Mouse (Mus musculus): Measurements from ENCODE around the gene Ap1ar. TPM values are rescaled to one million over a fixed set of nuclear protein-coding genes. Genes with fewer than 3 reads are reported as not detected.
"Not testable (repeated sequence)": the region's sequence is repeated elsewhere in the genome, so short reads cannot be mapped to it uniquely, and the experiment has no call there.

Gene Ap1ar
- polyA plus RNA-seq, 1 experiment from 2014 or later, result 19.1 TPM

DNA sequence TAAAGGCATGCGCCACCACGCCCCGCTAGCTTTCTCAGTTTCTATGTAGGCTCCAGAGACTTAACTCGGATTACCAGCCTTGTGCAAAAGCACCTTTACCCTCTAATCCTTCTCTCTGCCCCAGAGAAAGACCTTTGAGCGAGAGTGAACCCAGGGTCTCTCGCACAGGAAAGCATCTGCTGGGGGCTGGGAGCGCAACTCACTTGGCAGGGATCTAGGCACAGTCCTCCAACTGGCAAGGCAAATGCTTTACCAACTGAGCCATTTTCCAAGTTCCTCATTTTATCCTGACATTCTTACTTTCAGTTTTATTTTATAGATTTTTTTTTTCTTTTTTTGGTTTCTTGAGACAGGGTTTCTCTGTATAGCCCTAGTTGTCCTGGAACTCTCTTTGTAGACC, 44.3 kb downstream of the Ap1ar start:
- no peak overlapping the region for H3K9ac ChIP-seq

DNA sequence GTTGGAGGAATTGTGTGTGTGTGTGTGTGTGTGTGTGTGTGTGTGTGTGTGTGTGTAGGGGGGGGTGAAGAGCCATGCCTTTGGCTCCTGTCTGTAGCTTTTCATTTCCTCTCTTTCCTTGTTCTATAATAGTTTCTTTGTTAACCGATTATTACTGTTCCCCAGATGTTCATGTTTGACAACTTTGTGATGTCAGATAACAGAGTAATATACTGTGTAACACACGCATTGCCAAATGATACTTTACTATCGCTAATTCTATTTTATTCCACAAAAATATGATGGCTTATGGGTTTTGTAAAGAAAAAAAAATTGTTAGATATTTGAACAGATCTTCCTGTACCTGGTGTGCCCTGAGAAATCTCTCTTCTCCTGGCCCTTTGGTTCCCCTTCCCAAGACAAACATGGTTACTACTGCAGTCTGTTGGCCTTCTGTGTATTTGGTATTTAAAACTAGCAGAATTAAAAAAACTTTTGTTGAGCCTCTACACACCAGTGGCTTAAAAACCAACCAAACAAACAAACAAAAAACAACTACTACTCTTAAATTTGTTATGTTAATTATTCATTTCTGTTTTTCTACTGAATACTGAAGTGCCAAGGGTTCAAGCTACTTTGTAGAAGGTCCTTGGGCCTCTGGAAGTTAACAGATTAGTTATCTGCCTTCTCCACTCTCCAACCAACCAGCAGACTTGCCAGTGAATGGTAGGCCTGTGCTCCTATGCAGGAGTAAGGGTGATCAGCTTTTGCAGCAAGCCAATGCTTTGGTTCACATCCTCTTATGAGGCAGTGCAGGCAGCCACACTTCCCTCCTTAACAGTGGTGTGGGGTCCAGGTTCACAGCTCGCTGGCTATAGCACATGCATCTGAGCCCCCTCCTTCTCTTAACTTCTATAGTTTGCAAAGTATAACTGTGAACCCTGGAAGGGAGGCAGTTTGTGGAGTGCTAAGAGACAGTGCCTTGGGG, 45.4 kb downstream of the Ap1ar start:
- H3K36me3 ChIP-seq (replicated peaks), result peaks cover 27% of the 10 kb centered on the region
- peak overlapping the region; percentile 80; the same call in 1 of the 2 replicates for H3K9ac ChIP-seq
- H3K9me3 ChIP-seq (replicated peaks), result no peaks in the 10 kb centered on the region
- H3K4me1 ChIP-seq (replicated peaks), result peaks cover 35% of the 10 kb centered on the region
- ATAC-seq (ENCODE audit: insufficient read depth), result peak; percentile 90
- H3K4me2 ChIP-seq, result peak overlapping the region; percentile 85
- H3K4me3 ChIP-seq (replicated peaks), result peak overlapping the region; percentile 74
- H3K27me3 ChIP-seq, result no peaks in the 10 kb centered on the region
- peak overlapping the region; percentile 88 for H3K27ac ChIP-seq (replicated peaks)
- 14% methylated on average over 4 of the region's 4 CpGs for WGBS (ENCODE audit: insufficient replicate concordance)

More for the DNA sequence above, 44.3 kb downstream of the Ap1ar start:
- H3K27ac ChIP-seq (replicated peaks), result peak overlapping the region; percentile 88; the same call in 1 of the 2 replicates
- H3K27me3 ChIP-seq, result no peaks in the 10 kb centered on the region
- H3K9me3 ChIP-seq (replicated peaks), result no peaks in the 10 kb centered on the region
- H3K4me2 ChIP-seq, result peak overlapping the region; percentile 85
- no peak for ATAC-seq (ENCODE audit: insufficient read depth)
- peak overlapping the region; percentile 19; the same call in 1 of the 2 replicates for H3K4me3 ChIP-seq (replicated peaks)
- H3K4me1 ChIP-seq (replicated peaks), result peaks cover 35% of the 10 kb centered on the region
- 76% methylated on average over 7 of the region's 7 CpGs for WGBS (ENCODE audit: insufficient replicate concordance)
- H3K36me3 ChIP-seq (replicated peaks), result peaks cover 35% of the 10 kb centered on the region

DNA sequence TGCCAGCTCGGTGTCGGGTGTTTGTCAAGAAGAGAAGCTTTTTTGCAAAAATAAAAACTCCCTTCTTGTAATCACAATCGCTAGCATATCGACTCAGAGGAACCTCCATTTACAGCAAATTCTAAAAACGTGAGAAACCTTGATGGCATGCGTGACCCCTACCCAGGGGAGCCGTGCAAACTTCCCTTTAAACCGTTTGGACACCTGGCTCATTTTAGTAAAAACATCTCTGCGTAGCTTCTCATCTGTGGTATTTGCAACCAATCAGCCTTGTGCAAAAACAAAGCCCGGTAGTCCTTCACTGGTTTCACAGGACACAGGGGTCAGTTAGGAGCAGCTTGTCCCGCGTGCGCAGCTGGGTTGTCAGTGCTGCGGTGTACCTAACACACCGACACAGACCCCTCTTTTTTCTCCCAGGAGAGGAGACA, 46.3 kb downstream of the Ap1ar start:
- Histone ChIP-seq H3K27ac (replicated peaks) (peak overlapping the region; percentile 88), H3K27me3 (no peaks in the 10 kb centered on the region), H3K4me3 (replicated peaks) (peak overlapping the region; percentile 74), H3K9ac (peak overlapping the region; percentile 80), H3K4me2 (peak overlapping the region; percentile 85), H3K36me3 (replicated peaks) (peaks cover 19% of the 10 kb centered on the region), H3K4me1 (replicated peaks) (peaks cover 35% of the 10 kb centered on the region), H3K9me3 (replicated peaks) (no peaks in the 10 kb centered on the region)
- ATAC-seq (ENCODE audit: insufficient read depth), result no peak
- under 1% methylated on average over 15 of the region's 15 CpGs for WGBS (ENCODE audit: insufficient replicate concordance)

DNA sequence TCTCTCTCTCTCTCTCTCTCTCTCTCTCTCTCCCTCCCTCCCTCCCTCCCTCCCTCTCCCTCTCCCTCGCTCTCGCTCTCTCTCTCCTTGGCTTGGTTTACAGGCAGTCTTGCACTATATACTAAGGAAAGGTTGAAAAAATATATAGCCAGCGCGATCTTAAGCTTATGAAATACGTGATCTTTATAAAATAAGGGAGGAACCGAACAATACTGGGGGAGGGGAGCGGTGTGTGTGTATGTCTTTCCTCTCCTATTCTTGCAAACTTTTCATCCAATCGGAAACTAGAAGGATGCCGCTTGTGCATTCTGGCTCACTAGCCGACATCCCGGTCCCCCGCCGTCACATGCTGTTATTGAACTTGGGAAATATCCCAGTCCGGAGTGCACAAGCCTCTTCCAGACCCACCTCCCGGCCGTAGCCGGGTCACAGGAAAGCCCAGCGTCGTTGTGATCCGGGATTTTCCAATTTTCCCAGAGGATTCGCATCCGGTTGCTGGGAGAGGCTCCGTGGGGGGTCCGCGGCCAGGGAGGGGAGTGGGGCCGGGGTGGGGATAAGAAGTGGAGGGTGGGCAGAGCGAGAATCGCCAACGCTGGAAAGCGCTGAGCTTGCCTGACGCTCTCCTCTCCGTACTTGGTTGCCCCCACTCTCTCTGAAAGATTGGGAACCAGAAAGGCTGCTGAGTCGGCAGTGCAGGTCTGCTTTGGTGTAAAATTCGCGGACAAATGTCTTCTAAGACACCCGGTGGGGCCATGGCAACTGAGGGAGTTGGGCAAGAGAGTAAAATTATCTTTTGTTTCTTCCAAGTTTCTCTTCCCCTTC, 46.9 kb downstream of the Ap1ar start:
- H3K4me2 ChIP-seq, result peak overlapping the region; percentile 85
- under 1% methylated on average over 35 of the region's 36 CpGs for WGBS (ENCODE audit: insufficient replicate concordance)
- H3K27ac ChIP-seq (replicated peaks), result peak overlapping the region; percentile 88
- peak overlapping the region; percentile 80 for H3K9ac ChIP-seq
- peaks cover 14% of the 10 kb centered on the region for H3K36me3 ChIP-seq (replicated peaks)
- peak overlapping the region; percentile 74 for H3K4me3 ChIP-seq (replicated peaks)
- H3K4me1 ChIP-seq (replicated peaks), result peaks cover 35% of the 10 kb centered on the region
- peak; percentile 29 for ATAC-seq (ENCODE audit: insufficient read depth)
- H3K9me3 ChIP-seq (replicated peaks), result no peaks in the 10 kb centered on the region
- H3K27me3 ChIP-seq, result no peaks in the 10 kb centered on the region

DNA sequence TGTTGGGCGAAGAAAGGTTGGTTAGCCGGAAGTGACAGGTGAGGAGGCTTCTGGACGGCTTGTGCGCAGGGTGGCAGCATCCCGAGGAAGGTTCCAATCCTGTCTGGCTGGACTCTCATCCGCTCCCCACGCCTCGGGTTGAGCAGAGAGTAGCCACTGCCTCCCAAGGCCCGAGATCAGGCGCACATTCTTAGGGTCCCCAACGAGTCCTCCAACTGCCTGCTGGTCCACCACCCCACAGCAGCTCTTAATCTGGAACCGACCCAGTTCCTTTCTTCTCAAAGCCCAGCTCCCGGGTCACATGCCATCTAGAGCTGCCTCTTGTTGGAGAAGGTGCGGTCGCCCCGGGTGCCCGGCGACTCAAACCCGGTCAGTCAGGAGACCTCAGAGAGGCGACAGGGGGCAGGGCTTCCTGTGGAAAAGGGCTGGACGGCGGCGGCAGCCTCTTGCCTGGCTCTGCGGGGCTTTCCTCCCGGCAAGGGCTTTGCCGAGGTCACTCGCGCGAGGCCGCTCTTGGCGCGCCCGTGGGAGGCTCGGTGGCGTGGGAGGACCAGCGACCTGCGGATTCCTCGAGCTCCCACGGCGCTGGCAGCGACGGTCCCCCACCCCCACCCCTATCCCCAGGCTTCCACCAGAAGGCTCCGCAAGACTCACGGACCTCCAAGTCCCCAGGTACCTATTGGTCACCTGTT, 47.7 kb downstream of the Ap1ar start, which contains the start of gene Tifa:
Gene Tifa (plus strand): TSS at position 306 of the 692 bp plus-strand sequence.
- Histone ChIP-seq H3K27me3 (no peaks in the 10 kb centered on the region), H3K4me1 (replicated peaks) (peaks cover 35% of the 10 kb centered on the region), H3K4me3 (replicated peaks) (peak within 1 kb of the TSS; percentile 74), H3K36me3 (replicated peaks) (peaks cover 9% of the 10 kb centered on the region; the same call in 1 of the 2 replicates), H3K9me3 (replicated peaks) (no peaks in the 10 kb centered on the region), H3K4me2 (peak within 1 kb of the TSS; percentile 85), H3K9ac (peak within 1 kb of the TSS; percentile 80), H3K27ac (replicated peaks) (peak within 1 kb of the TSS; percentile 88)
- WGBS (ENCODE audit: insufficient replicate concordance), result 2% methylated on average over 44 of the region's 44 CpGs
- ATAC-seq (ENCODE audit: insufficient read depth), result peak; percentile 40

DNA sequence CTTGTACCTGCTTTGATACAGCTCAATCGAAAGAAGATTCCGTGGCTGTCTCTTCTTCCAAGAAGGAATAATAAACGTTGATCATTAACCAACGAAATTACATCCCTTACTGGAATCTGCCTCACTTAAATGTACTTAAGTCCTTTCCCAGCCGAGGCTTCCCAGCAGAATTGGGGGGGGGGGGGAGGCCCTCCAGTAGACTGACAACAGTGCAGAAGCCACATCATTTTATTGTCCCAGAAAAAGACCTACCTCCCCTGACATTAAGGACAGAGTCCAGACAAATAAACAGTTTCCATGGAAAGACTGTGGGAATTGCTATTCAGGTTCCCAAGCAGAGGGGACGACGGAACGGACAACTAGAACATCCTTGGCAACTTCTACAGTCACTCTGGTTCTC, 48.4 kb downstream of the Ap1ar start:
- peaks cover 35% of the 10 kb centered on the region for H3K4me1 ChIP-seq (replicated peaks)
- peak overlapping the region; percentile 85 for H3K4me2 ChIP-seq
- ATAC-seq (ENCODE audit: insufficient read depth), result no peak
- peak overlapping the region; percentile 74 for H3K4me3 ChIP-seq (replicated peaks)
- H3K27me3 ChIP-seq, result no peaks in the 10 kb centered on the region
- 52% methylated on average over 8 of the region's 8 CpGs for WGBS (ENCODE audit: insufficient replicate concordance)
- no peaks in the 10 kb centered on the region for H3K9me3 ChIP-seq (replicated peaks)
- peaks cover 3% of the 10 kb centered on the region; the same call in 1 of the 2 replicates for H3K36me3 ChIP-seq (replicated peaks)
- no peak overlapping the region for H3K27ac ChIP-seq (replicated peaks)
- peak overlapping the region; percentile 80; the same call in 1 of the 2 replicates for H3K9ac ChIP-seq

DNA sequence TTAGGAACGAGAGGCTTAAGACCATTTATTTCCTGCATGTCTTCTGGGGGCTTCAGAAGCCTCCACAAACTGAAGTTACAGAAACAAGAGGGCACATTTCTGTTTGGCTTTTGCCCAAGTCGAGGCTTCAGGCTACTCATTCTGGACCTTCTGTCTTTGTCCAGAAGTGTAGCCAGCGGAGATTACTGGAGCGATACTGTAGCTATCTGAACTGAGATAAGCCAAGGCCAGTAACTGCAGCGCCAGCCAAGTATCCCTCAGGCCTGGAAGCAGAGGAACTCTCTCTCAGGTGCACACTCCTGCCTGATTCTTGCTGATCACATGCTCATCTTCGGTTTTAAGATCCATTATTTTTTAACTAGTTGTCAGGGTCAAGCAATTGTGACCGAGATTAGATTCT, 49.3 kb downstream of the Ap1ar start:
- H3K27me3 ChIP-seq, result no peaks in the 10 kb centered on the region
- no peaks in the 10 kb centered on the region for H3K9me3 ChIP-seq (replicated peaks)
- no peak overlapping the region for H3K9ac ChIP-seq
- no peak for ATAC-seq (ENCODE audit: insufficient read depth)
- H3K36me3 ChIP-seq (replicated peaks), result no peaks in the 10 kb centered on the region
- no peak overlapping the region; the same call in 1 of the 2 replicates for H3K4me2 ChIP-seq
- 48% methylated on average over 7 of the region's 7 CpGs for WGBS (ENCODE audit: insufficient replicate concordance)
- H3K4me1 ChIP-seq (replicated peaks), result peaks cover 26% of the 10 kb centered on the region
- H3K4me3 ChIP-seq (replicated peaks), result no peak overlapping the region
- no peak overlapping the region for H3K27ac ChIP-seq (replicated peaks)

DNA sequence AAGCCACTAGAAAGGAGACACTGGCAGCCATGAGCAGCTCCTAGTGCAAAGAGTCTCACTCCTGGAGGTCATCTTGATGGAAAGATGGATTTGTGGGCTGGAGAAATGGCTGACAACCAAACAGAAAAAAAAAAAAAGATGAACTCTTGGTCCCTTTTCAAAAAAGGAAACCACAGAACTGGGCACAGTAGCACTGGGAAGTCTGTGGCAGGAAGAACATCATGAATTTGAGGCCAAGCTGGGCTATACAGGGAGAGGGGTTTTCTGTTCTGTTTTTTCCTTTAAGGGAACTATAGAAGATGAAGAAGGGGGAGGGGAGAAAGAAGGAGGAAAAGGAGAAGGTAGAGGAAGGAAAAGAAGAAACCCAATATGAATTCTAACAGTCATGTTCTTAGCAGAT, 50.3 kb downstream of the Ap1ar start:
- Histone ChIP-seq H3K9ac (no peak overlapping the region), H3K36me3 (replicated peaks) (no peaks in the 10 kb centered on the region), H3K4me1 (replicated peaks) (peaks cover 16% of the 10 kb centered on the region), H3K27me3 (no peaks in the 10 kb centered on the region), H3K9me3 (replicated peaks) (no peaks in the 10 kb centered on the region), H3K27ac (replicated peaks) (0 out of 2 replicates have a peak overlapping the region, but pooled peaks have one; percentile 11), H3K4me3 (replicated peaks) (no peak overlapping the region), H3K4me2 (no peak overlapping the region)
- no peak for ATAC-seq (ENCODE audit: insufficient read depth)

DNA sequence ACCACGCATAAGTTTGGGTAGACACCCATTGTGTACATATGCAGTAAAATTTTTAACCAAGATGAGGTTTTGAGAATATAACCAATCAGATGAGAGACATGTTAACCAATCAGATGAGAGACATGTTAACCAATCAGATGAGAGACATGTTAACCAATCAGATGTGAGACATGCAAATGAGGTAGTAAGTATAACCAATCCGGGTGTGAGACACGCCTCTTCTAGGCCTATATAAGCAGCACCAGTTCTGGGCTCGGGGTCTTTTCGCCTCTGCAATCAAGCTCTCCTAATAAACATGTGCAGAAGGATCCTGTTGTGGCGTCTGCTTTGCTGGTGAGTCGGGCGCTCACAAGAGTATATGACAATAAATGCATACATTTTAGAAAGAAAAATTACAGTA, 53.6 kb downstream of the Ap1ar start:
- not testable (repeated sequence) for H3K4me3 ChIP-seq (replicated peaks); H3K4me2 ChIP-seq; H3K9ac ChIP-seq; H3K9me3 ChIP-seq (replicated peaks); H3K27ac ChIP-seq (replicated peaks); H3K27me3 ChIP-seq; ATAC-seq (ENCODE audit: insufficient read depth); H3K36me3 ChIP-seq (replicated peaks)
- H3K4me1 ChIP-seq (replicated peaks), result peaks cover 10% of the 10 kb centered on the region
- WGBS (ENCODE audit: insufficient replicate concordance), result 83% methylated on average over 8 of the region's 8 CpGs

DNA sequence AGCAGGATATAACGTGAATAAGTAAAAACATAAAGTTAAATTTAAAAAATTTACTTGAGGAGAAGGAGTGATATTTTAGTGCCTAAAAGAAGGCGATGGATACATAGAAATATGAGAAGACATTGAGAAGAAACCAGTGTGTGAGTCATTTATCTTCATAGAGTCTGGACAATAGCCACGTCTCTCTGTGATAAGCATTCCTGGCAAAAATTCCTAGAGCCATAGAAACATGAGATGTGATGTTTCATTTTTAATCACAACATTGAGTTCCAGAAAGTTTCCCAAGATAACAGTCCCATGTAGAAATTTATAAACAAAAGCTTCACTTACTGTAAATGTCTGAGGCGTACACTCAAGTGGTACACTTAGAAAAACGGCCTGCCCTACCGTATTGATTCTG, 54.4 kb downstream of the Ap1ar start:
- Histone ChIP-seq H3K9ac (no peak overlapping the region), H3K4me1 (replicated peaks) (peaks cover 10% of the 10 kb centered on the region), H3K4me3 (replicated peaks) (no peak overlapping the region), H3K4me2 (no peak overlapping the region), H3K27me3 (no peaks in the 10 kb centered on the region), H3K36me3 (replicated peaks) (no peaks in the 10 kb centered on the region), H3K9me3 (replicated peaks) (no peaks in the 10 kb centered on the region), H3K27ac (replicated peaks) (no peak overlapping the region)
- WGBS (ENCODE audit: insufficient replicate concordance), result 82% methylated on average over 6 of the region's 6 CpGs
- no peak for ATAC-seq (ENCODE audit: insufficient read depth)
